Mouse (Mus musculus) adrenal gland, adult 8-10 months (tissue): ENCODE measurements around the gene Serpina10. TPM values are rescaled to one million over a fixed set of nuclear protein-coding genes. Genes with fewer than 3 reads are reported as not detected.
"Not testable (repeated sequence)": the region's sequence is repeated elsewhere in the genome, so short reads cannot be mapped to it uniquely, and the experiment has no call there.

Experiments used
- DNase-seq: peaks from one replicate; pipeline ENCODE4 v3.0.0; 2022
- total RNA-seq, 4 experiments: library from RNA; stranded (reverse); gene quantifications; 2 replicates each; pipeline ENCODE4 v1.2.4; 2022

Gene Serpina10
- total RNA-seq: under 1 TPM in 3 of 4 experiments, not detected in 1; 0.25 to 0.61 (median 0.27) TPM

GRCm38 (mm10) chr12:103631203-103631612 is at the start of gene Serpina10:
TSS of gene Serpina10 (minus strand) at chr12:103631444.
- no peak for DNase-seq

DNA sequence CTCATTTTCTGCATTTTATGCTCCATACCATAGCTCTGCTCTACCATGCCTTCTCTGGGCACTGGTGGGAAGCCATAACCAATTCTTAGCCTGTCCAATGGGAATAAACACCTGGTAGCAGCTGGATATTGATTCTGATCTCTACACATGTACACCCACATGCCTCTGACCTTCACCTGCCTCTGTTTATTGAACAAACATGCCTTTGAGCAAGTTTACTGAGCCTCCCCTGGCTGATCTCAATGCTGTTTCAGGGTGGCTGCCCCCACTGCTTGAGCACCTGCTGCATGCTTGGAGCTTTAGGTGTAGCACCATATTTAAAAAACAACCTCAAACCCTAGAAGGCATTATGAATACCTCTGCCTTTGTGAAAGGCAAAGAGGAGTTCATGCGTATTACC is 48.6 kb upstream of the Serpina10 start:
- not testable (repeated sequence) for DNase-seq

DNA sequence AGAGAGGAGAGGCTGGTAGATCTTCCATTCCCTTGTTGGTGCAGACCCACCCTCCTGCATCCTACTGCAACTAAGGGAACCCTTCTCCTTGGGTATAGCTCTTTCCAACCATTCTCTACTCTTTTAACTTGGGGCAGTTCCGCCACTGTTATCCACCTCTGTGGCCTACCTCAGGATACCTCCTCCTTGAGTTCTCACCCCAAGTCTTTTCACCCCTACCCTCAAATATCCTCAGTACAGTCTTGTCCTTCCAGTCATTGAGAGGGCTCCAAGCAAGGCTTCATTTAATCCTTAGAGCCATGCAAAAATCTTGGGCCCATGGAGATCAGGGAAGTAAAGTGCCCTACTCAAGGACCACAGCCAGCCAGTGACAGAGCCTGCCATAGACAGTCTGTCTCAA is 44.8 kb upstream of the Serpina10 start, which contains the start of gene Serpina16:
Gene Serpina16, minus strand, starts transcription at position 101 of the 400 bp plus-strand sequence.
- DNase-seq: no peak

GRCm38 (mm10) chr12:103673179-103673578 is 41.9 kb upstream of the Serpina10 start:
- no peak for DNase-seq

DNA sequence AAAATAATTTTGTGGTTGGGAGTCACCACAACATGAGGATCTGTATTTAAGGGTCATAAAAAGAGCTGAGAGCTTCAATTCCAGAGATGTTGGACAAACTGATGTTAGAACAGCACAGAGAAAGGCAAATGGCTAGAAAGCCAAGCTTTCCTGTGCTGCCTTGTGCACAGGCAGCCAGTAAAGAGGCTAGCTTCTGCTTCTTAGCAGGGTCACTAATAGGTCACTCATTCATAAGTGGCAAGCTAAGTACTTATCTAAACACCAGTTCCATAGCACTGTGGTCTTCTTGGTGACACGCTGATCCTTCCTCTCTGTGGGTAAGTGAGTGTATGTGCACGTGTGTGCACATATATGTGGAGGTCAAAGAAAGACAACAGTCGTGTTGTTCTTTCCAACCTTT is 40.2 kb upstream of the Serpina10 start:
- DNase-seq: no peak

DNA sequence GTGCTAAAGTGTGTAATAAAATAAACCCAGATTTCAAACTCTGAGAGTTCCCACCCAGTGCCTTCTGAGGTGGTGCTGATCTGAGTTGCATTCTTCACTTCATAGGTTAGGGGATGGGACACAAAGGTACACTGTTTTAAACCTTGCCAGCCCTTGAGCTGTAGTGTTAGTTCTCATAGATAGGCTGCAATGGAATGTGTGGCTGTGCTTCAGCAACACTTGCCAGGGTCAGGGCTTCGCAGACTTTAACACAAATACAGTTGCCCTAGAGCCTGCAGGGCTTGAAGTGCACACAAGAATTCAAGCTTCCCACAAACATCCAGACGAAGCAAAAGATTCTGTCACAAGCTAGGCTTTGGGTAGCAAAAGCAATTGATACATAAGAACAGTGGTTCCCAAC is 39.7 kb upstream of the Serpina10 start:
- no peak for DNase-seq

DNA sequence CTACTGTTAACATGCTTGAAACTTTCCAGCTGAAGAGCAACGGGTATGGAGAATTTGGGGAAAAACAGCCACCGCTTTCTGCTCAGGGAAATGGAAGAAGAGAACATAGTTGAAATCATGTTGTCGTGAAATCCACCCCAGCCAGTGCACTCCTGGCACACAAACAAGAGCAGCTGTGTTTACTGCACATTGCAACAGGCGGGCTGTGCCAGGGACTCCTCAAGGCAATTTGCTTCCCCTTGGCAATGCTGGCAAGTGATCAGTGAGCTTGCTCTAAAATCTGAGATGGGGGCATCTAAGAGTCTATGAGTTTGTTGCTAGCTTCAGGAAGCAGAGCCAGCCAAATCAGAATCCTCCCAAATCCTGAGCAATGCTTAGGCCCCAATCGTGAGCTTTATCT is 39.1 kb upstream of the Serpina10 start:
- no peak for DNase-seq

DNA sequence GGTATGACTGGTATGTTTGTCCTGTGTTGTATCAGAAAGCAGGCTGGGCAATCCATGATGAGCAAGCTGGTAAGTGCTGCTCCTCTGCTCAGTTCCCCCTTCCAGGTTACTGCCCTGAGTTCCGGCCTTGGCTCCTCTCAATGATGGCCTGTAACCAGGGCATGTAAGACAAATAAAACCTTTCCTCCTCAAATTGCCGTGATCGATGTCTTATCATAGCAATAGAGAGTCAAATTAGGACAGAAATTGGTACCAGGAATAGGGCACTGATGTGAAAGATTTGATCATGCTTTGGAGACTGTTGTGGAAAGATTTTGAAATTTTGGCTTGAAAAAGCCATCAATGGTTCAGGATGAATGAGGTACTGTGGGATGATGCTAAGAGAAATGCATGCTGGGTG is 34.0 kb upstream of the Serpina10 start:
- no peak for DNase-seq

GRCm38 (mm10) chr12:103662053-103662452 is 30.8 kb upstream of the Serpina10 start:
- not testable (repeated sequence) for DNase-seq

- no peak for DNase-seq
Measured at GRCm38 (mm10) chr12:103660076-103660475, 28.8 kb upstream of the Serpina10 start.

- no peak for DNase-seq
Measured at GRCm38 (mm10) chr12:103659171-103659570, 27.9 kb upstream of the Serpina10 start.

DNA sequence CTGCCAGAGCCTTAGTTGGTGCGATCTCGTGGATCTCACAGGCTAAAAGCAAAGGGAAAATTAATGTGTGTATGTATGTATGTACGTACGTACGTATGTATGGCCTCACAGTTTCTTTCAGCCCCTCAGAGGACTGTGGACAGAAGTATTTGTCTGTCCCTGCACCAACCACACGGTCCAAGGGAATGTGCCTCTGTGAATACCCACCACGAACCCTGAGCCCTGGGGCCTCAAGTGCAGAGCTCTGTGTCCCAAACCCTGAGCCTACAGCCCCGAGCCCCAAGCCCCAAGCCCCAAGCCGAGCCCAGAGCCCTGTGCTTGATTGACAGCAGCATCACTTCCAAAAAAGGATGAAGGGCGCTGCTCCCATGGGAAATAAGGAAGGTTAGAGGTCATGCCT is 26.7 kb upstream of the Serpina10 start:
- DNase-seq: no peak

DNA sequence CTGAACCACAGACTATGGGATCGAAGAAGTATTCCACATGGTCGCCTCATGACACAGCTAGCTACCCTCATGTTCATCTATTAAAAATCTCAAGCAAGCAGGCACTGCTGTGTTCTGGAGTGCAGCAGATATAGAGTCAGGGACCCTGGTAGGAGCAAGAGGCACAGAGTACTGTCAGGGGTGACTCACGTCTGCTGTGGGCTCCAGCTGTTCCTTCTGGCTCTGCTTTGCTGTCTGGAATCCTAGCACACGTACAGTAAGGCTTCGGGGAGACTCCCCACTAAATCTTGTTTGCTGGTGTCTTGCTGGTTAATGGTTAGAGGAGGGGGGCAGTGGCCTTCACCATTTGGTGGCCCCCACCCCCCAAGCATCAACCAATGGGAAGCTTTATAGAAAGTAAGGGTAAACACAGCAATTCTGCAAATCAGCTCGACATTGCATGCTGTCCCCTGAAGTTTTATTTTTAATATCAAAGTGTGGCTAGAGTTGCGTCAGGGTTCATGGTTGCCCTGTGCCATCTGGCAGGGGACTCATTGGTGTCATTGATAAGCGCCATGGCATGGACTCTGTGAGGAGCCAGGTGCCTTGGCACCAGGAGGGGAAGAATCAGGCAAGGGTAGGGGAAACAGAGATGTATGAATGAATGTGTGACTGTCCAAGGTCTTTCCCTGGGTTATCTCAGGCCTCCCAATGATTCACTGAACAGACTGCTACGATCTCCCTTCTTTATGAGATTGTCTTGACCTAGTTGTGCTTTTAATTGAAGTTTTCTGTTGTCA is 25.8 kb upstream of the Serpina10 start, which contains the start of gene Serpina6:
Gene Serpina6, minus strand, starts transcription at position 365 of the 779 bp plus-strand sequence.
- DNase-seq: peak; percentile 20

GRCm38 (mm10) chr12:103655123-103656044 is 24.1 kb upstream of the Serpina10 start:
- no peak for DNase-seq

- peak; percentile 26 for DNase-seq
Measured at GRCm38 (mm10) chr12:103653836-103654235, 22.6 kb upstream of the Serpina10 start.

- no peak for DNase-seq
Measured at GRCm38 (mm10) chr12:103646314-103646713, 15.1 kb upstream of the Serpina10 start.

GRCm38 (mm10) chr12:103644601-103645000 is 13.4 kb upstream of the Serpina10 start:
- no peak for DNase-seq

- no peak for DNase-seq
Measured at GRCm38 (mm10) chr12:103643818-103644217, 12.6 kb upstream of the Serpina10 start.

GRCm38 (mm10) chr12:103643336-103643735 is 12.1 kb upstream of the Serpina10 start:
- DNase-seq: peak; percentile 61

DNA sequence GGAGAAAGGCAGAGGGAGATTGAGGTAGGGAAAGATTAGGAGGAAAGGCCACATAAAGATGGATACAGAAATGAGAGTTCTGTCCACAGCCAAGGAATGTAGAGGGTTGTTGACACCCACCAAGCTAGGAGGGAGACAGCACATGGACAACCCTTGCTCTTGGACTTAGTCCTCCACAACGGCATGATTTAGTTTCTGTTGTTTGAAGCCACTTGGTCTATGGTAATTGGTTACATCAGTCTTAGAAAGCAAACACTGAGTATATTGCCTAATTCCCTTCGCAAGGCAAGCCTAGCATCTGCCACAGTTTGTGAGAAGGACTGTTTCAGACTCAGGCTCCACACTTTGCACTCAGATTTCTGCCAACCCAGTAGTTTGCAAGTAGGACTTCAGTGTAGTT is 4.6 kb upstream of the Serpina10 start:
- no peak for DNase-seq

DNA sequence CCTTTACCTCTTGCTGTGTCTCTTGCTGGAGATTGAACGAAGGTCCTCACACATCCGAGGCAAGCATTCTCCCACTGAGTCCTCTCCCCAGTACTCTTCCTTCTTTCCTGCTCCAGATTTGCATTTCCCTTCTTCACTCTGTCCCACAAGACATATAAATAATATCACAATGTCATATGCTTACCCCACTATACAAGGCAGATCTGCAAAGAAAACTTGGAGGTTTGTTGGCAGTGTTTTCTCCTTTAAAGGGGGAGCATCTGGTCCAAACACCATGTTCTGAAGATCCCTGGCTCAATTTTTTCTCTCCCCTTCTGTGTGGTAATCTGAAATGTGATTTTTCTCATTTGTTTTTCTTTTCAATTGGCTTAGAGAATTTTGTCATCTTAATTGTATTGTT is 3.2 kb upstream of the Serpina10 start:
- DNase-seq: no peak

- DNase-seq: no peak
Measured at GRCm38 (mm10) chr12:103616860-103617261, 14.4 kb downstream of the Serpina10 start.

- DNase-seq: no peak
Measured at GRCm38 (mm10) chr12:103615734-103616133, 15.5 kb downstream of the Serpina10 start.
